Mouse (Mus musculus) hindbrain, embryonic 14.5 days (tissue): ENCODE measurements around the gene Serpina11. TPM values are rescaled to one million over a fixed set of nuclear protein-coding genes. Genes with fewer than 3 reads are reported as not detected.

Experiments
- ATAC-seq: fragments of 200-750 bp; cut with Nextera tagmentation; 2 replicates; pipeline ENCODE4 v1.8.0; 2017; ENCODE audit warnings: moderate number of reproducible peaks, mild to moderate bottlenecking, moderate TSS enrichment, moderate library complexity; ENCODE audit not compliant: low FRiP score
- DNase-seq: peaks from one replicate; pipeline ENCODE4 v3.0.0-alpha.2; 2015; ENCODE audit warnings: low spot score
- H3K27ac ChIP-seq: fragments of 300-500 bp; sonication (generic); 2 replicates; pipeline ENCODE4 v1.5.1; 2014; ENCODE audit warnings: mild to moderate bottlenecking, moderate library complexity
- H3K27me3 ChIP-seq: fragments of 300-500 bp; sonication (generic); 2 replicates; pipeline ENCODE4 v1.6.1; 2014; ENCODE audit warnings: mild to moderate bottlenecking, low read length, mixed read lengths; ENCODE audit not compliant: control insufficient read depth, insufficient read depth
- H3K36me3 ChIP-seq: fragments of 300-500 bp; sonication (generic); replicated peaks from 2 replicates; pipeline ENCODE4 v1.6.1; 2014; ENCODE audit not compliant: control insufficient read depth, insufficient read depth
- H3K4me1 ChIP-seq: fragments of 300-500 bp; sonication (generic); replicated peaks from 2 replicates; pipeline ENCODE4 v1.6.1; 2014; ENCODE audit warnings: antibody characterized with exemption, low read length, mixed read lengths; ENCODE audit not compliant: control insufficient read depth, insufficient read depth
- H3K4me2 ChIP-seq: fragments of 300-500 bp; sonication (generic); replicated peaks from 2 replicates; pipeline ENCODE4 v1.6.1; 2014; ENCODE audit warnings: mild to moderate bottlenecking, moderate library complexity
- H3K4me3 ChIP-seq: fragments of 300-500 bp; sonication (generic); replicated peaks from 2 replicates; pipeline ENCODE4 v1.5.1; 2014; ENCODE audit warnings: mild to moderate bottlenecking, low read length
- H3K9ac ChIP-seq: fragments of 300-500 bp; sonication (generic); 2 replicates; pipeline ENCODE4 v1.6.1; 2014
- H3K9me3 ChIP-seq: fragments of 300-500 bp; sonication (generic); 2 replicates; pipeline ENCODE4 v1.6.1; 2016; ENCODE audit warnings: low read length; ENCODE audit not compliant: control insufficient read depth
- WGBS: fragments of 180-500 bp; shearing (Covaris S2); extraction: QIAGEN DNeasy Blood & Tissue Kit; methylation state at CpG from one replicate; pipeline ENCODE4 v1.1.7; 2014; 5-methylcytosine and 5-hydroxymethylcytosine counted together
- polyA plus RNA-seq: library from polyadenylated mRNA; unstranded; fragments of >200 nt; fragmentation: Nextera tagmentation; extraction: Ambion mirVana; gene quantifications from 2 replicates; pipeline ENCODE4 v1.2.1, GENCODE M21; 2014

The Serpina11 gene
- polyA plus RNA-seq, 1 experiment from 2014 or later, result not detected

DNA sequence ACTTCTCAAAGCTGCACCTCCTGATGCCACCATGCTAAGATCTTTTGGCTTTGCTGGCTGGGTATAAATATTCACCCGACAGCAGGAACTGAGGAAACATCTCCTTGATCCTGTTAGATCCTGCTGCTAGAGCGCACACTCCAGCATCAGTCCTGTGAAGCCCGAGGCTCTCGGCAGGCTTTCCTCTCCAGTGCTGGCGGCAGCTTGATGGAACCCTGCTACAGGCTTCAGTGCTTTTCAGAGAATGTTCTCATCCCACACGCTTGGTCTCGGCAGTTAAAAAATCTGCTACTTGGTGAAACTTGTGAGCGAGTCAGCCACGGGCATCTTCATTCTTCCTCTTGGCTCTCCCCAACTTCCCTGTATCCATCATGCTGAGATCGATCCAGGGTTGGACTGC is 11.5 kb downstream of the Serpina11 start:
- Histone ChIP-seq H3K27ac (no peak overlapping the region), H3K9me3 (no peaks in the 10 kb centered on the region), H3K36me3 (no peaks in the 10 kb centered on the region), H3K4me2 (no peak overlapping the region), H3K27me3 (no peaks in the 10 kb centered on the region), H3K9ac (no peak overlapping the region), H3K4me1 (no peaks in the 10 kb centered on the region), H3K4me3 (no peak overlapping the region)
- DNase-seq (no peak), ATAC-seq (no peak)
- 87% methylated on average over 10 of the region's 10 CpGs for WGBS

DNA sequence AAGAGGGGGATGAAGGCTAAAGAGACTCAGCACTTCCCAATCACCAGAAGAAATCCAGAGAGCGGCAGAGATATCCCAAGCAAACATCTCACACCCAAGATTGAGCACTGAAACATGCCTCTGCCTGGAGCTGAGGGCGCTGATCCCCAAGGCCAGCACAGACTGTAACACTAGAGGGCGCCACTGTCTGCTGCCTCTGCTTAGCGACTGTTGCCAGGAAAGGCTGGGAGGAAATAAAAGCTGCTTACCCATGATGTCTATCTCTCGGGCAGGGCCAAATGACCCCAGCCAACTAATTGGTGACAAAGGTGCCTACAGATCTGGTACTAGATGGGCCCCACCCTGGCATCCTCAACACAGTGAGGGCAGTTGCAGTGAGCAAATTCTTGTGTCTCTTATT is 11.9 kb downstream of the Serpina11 start:
- no peak overlapping the region for H3K27ac ChIP-seq

GRCm38 (mm10) chr12:103977060-103977459 is 12.7 kb downstream of the Serpina11 start:
- Histone ChIP-seq H3K27me3 (no peaks in the 10 kb centered on the region), H3K36me3 (no peaks in the 10 kb centered on the region), H3K4me3 (no peak overlapping the region), H3K9me3 (no peaks in the 10 kb centered on the region), H3K4me2 (no peak overlapping the region), H3K4me1 (no peaks in the 10 kb centered on the region), H3K27ac (no peak overlapping the region), H3K9ac (no peak overlapping the region)
- WGBS, result 54% methylated on average over 3 of the region's 3 CpGs
- ATAC-seq (no peak), DNase-seq (no peak)

More for the DNA sequence above, 11.9 kb downstream of the Serpina11 start:
- Histone ChIP-seq H3K27me3 (no peaks in the 10 kb centered on the region), H3K9ac (no peak overlapping the region), H3K36me3 (no peaks in the 10 kb centered on the region), H3K9me3 (no peaks in the 10 kb centered on the region), H3K4me2 (no peak overlapping the region), H3K4me3 (no peak overlapping the region), H3K4me1 (no peaks in the 10 kb centered on the region)
- DNase-seq (no peak), ATAC-seq (no peak)
- WGBS, result 33% methylated on average over 5 of the region's 5 CpGs

- Histone ChIP-seq H3K4me3 (no peak overlapping the region), H3K27ac (no peak overlapping the region), H3K9me3 (no peaks in the 10 kb centered on the region), H3K9ac (no peak overlapping the region), H3K4me2 (no peak overlapping the region), H3K27me3 (no peaks in the 10 kb centered on the region), H3K36me3 (no peaks in the 10 kb centered on the region), H3K4me1 (no peaks in the 10 kb centered on the region)
- DNase-seq (no peak), ATAC-seq (no peak)
- 91% methylated on average over 4 of the region's 4 CpGs for whole genome bisulfite sequencing
These were observed 18.7 kb downstream of the Serpina11 start for GRCm38 (mm10) chr12:103971080-103971479.

DNA sequence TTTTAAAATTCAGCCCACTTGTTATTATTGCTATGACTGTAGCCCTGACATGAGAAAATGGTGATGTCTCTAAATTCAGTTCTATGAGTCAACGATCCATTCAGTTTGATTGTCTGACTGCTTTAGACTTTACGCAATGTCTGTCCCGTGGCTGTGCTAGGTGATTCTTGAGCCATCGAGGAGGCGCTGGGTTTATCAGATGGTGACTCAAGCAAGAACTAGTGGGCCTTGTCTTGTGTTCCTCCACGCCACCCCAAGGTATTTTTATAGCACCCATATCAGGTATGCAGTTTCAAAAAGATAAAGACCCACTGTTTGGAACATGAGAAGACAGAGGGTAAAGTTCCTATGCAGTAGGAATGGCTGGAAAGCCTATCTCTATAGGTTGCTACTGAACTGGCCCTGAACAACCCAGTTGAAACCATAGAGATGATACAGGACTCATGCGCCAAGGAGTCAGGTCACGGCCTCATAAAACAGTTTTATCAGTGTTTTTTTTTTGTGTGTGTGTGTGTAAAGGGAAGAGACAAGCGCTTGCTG is 20.1 kb downstream of the Serpina11 start:
- DNase-seq (no peak), ATAC-seq (no peak)
- Histone ChIP-seq H3K4me3 (no peak overlapping the region), H3K27ac (no peak overlapping the region), H3K4me1 (no peaks in the 10 kb centered on the region), H3K36me3 (no peaks in the 10 kb centered on the region), H3K9ac (no peak overlapping the region), H3K9me3 (no peaks in the 10 kb centered on the region), H3K4me2 (no peak overlapping the region), H3K27me3 (no peaks in the 10 kb centered on the region)
- 91% methylated on average over 9 of the region's 9 CpGs for WGBS

DNA sequence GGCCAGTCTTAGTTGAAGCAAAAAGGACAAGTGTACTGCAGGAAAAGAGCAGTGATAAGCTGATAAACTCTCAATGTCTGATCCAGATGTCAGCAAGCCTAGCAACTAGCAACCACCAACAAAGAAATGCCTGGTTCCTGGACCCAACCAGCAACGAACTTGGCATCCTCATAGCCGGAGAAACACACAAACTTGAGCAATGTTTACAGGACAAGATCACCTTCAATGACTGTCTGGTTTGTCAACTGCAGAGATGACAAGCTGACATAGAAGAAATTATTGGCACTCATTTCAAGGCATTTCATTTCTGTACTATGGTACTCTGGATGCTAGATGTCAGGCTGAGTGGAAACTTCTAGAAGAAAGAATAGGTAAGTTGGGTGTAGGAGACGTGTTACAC is 23.0 kb downstream of the Serpina11 start:
- Histone ChIP-seq H3K9ac (no peak overlapping the region), H3K4me3 (no peak overlapping the region), H3K9me3 (no peaks in the 10 kb centered on the region), H3K27ac (no peak overlapping the region), H3K4me2 (no peak overlapping the region), H3K4me1 (no peaks in the 10 kb centered on the region), H3K36me3 (no peaks in the 10 kb centered on the region), H3K27me3 (no peaks in the 10 kb centered on the region)
- no peak for DNase-seq
- no peak for ATAC-seq
- 69% methylated on average over 3 of the region's 3 CpGs for WGBS

DNA sequence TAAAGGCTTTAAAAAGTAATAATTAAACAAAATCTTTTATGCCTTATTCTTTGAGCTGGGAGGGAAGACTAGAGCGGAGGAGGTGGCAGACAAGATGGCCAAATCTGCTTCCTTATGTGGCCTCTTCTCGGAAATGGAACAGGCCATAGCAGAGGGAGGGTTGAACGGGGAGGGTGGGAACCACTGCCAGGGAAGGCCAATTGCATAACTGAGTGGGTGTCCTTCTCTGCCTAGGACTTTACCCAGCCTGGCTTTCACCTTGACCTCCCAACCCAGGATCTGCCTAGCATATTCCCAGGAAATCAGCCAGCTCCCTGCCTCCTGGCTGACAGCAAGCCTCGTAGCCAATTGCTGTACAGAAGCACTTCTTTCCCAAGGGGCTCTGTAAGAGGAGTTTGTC is 26.5 kb downstream of the Serpina11 start:
- no peaks in the 10 kb centered on the region for H3K9me3 ChIP-seq
- H3K4me2 ChIP-seq, result no peak overlapping the region
- H3K9ac ChIP-seq, result no peak overlapping the region
- H3K4me3 ChIP-seq, result no peak overlapping the region
- 88% methylated on average over 4 of the region's 4 CpGs for WGBS
- no peaks in the 10 kb centered on the region for H3K4me1 ChIP-seq
- DNase-seq, result no peak
- no peaks in the 10 kb centered on the region for H3K27me3 ChIP-seq
- no peak for ATAC-seq
- no peak overlapping the region for H3K27ac ChIP-seq
- H3K36me3 ChIP-seq, result no peaks in the 10 kb centered on the region

- DNase-seq (no peak), ATAC-seq (no peak)
- H3K4me2 ChIP-seq, result no peak overlapping the region
- H3K4me3 ChIP-seq, result no peak overlapping the region
- no peaks in the 10 kb centered on the region for H3K9me3 ChIP-seq
- H3K4me1 ChIP-seq, result no peaks in the 10 kb centered on the region
- no peaks in the 10 kb centered on the region for H3K27me3 ChIP-seq
- no peaks in the 10 kb centered on the region for H3K36me3 ChIP-seq
- no peak overlapping the region for H3K9ac ChIP-seq
- H3K27ac ChIP-seq, result no peak overlapping the region
- 91% methylated on average over 8 of the region's 8 CpGs for WGBS
These were observed 26.9 kb downstream of the Serpina11 start for GRCm38 (mm10) chr12:103962860-103963259.

DNA sequence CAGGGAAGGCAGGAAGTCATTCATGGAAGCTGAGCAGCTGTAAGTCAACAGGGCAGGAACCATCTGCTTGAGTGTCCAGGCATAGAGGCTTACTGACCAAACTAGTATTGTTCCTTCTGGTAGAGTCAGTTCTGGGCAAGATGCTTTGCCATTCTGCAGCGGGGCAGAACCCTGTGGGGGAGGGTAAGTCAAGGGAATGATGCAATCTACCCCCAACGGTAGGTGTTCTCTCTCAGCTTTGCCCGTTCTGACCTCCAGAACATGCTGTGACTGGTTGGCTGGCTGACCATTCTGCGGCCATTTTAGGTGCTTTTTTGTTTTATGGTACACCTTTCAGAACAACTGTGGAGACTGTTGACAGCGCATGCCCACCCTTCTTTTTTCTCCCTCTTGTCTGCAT is 27.4 kb downstream of the Serpina11 start:
- Histone ChIP-seq H3K9ac (no peak overlapping the region), H3K36me3 (no peaks in the 10 kb centered on the region), H3K27ac (no peak overlapping the region), H3K27me3 (no peaks in the 10 kb centered on the region), H3K4me2 (no peak overlapping the region), H3K9me3 (no peaks in the 10 kb centered on the region), H3K4me1 (no peaks in the 10 kb centered on the region), H3K4me3 (no peak overlapping the region)
- DNase-seq, result no peak
- ATAC-seq, result no peak
- 88% methylated on average over 5 of the region's 5 CpGs for WGBS

- no peak overlapping the region for H3K4me2 ChIP-seq
These were observed 28.0 kb downstream of the Serpina11 start for GRCm38 (mm10) chr12:103961716-103962115.

More at GRCm38 (mm10) chr12:103961716-103962115, 28.0 kb downstream of the Serpina11 start:
- no peak for DNase-seq
- Histone ChIP-seq H3K4me1 (no peaks in the 10 kb centered on the region), H3K4me3 (no peak overlapping the region), H3K27me3 (no peaks in the 10 kb centered on the region), H3K27ac (no peak overlapping the region), H3K9ac (no peak overlapping the region), H3K36me3 (no peaks in the 10 kb centered on the region), H3K9me3 (no peaks in the 10 kb centered on the region)
- no peak for ATAC-seq
- WGBS, result 96% methylated on average over 1 of the region's 1 CpGs
